Mouse (Mus musculus) layer of hippocampus, adult 9-11 months (tissue): Measurements from ENCODE around the gene Gba2.
A peak's percentile ranks its signal among the peaks of the same experiment; 100 is the strongest.
"Not testable (repeated sequence)": the region's sequence is repeated elsewhere in the genome, so short reads cannot be mapped to it uniquely, and the experiment has no call there.

Experiments
- DNase-seq: peaks from one replicate; pipeline ENCODE4 v3.0.0; 2022

Gene Gba2

DNA sequence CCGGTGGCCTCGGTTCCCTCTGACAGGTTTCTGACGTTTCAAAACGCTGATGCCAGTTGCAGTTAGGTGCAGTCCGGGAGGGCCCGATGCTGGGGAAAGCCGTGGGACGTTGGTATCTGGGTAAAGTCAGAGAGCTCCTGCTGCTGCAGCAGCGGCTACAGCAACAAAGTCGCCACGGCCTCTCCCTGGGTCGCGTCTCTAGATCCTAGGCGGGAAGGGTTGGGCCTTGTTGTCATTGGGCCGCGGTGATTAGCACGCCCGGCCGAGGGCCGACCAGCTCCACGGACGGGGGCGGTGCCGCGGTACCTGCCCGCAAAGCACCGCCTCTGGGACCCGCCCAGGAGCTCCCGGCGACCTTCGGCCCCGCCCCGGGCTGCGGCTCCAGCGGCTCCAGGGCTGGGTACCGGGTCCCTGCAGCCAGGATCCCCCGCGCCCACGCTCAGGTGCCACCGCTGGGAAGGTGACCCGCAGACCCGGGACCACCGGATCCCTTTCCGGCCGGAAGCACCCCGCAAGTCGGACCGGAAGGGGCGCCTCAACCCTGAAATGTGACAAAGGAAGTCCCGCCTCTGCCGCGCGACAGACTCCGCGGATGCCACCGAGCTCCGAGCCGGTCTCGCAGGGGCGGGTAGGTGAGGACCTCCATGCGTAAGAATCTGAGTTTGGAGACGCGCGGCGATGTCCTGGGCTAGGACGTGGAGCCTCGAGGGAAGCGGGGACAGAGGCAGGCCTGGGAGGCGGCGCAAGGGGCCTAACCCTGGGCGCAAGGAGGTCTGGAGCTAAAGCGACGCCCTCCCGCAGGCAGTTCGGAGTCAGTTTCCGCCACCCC is at the start of gene Gba2, which contains the start of gene Rgp1:
Gene Gba2, minus strand, starts transcription at position 498 of the 829 bp plus-strand sequence.
Gene Rgp1, plus strand, starts transcription at position 340 of the 829 bp plus-strand sequence.
- DNase-seq, result peak; percentile 83

DNA sequence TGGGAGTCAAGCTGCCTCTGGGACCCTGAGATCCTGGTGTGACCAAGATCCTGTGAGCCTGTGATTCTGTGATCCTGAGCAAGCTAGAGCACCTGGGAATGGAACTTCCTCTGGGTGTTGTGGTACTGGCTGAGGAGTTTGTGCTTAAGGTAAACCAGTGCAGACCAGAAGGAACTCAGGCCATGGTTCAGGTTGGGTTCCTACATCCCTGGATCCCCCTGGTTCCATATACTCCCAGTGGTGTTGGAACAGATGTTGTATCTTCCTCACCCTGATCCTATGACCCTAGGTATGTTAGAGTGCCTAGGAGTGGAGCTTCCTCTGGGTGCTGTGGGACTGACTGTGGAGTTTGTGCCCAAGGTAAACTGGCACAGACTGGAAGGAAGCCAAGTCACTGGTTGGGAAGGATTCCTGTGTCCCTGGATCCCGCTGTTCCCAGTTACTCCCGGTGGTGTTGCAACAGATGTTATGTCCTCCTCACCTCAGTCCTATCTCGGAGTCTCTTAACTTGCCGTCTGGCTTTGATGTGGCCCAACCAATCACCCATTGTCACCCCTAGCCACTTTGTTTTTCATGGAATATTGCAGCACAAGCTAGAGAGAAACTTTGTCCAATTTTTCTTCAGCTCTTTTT is 41.6 kb upstream of the Gba2 start:
- DNase-seq, result no peak

DNA sequence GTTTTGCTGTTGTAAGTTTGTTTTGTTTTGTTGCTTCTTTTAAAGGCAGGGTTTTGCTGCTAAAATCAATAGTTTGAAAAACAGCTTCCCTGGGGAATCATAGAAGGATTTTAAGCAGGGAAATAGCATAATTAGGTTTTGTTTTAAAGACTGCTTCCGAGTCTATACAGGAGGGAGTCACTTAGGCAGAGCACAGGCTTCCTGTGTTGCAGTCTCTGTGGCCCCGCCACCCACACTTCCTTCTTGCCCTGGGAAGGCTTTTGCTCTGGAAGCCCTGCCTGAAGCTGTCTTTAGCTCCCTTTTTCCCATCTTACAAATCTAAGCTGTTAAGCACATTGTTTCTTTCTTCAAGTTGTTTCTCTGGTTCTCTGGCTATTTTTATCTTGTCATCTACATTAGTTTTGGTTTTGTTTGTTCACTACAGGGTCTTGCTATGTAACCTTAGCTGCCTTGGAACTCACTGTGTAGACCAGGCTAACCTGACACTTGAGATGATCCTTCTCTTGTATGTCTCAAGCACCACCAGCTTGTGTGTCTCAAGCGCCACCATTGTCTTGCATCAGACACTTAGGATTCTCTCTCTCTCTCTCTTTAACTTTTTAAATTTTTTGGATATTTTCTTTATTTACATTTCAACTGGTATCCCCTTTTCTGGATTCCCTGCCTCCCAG is 34.5 kb upstream of the Gba2 start:
- no peak for DNase-seq

DNA sequence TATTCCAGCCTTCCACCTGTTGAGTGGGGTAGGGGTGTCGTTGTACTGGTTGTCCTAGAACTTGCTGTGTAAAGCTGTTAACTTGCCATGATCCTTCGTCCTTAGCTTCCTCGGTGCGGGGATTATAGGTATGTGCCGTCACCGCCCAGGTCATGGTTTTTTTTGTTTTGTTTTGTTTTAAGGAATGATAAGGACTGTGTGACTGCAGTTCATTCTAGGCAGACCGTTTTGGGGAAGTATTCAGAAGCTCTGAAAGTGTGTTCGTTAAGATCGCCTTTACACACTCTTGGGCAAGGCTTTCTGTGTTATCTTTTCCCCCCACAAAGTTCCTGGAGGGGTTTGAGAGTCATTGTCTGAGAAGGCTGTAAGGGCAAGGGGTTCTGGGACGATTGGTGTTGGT is 33.9 kb upstream of the Gba2 start:
- no peak for DNase-seq

DNA sequence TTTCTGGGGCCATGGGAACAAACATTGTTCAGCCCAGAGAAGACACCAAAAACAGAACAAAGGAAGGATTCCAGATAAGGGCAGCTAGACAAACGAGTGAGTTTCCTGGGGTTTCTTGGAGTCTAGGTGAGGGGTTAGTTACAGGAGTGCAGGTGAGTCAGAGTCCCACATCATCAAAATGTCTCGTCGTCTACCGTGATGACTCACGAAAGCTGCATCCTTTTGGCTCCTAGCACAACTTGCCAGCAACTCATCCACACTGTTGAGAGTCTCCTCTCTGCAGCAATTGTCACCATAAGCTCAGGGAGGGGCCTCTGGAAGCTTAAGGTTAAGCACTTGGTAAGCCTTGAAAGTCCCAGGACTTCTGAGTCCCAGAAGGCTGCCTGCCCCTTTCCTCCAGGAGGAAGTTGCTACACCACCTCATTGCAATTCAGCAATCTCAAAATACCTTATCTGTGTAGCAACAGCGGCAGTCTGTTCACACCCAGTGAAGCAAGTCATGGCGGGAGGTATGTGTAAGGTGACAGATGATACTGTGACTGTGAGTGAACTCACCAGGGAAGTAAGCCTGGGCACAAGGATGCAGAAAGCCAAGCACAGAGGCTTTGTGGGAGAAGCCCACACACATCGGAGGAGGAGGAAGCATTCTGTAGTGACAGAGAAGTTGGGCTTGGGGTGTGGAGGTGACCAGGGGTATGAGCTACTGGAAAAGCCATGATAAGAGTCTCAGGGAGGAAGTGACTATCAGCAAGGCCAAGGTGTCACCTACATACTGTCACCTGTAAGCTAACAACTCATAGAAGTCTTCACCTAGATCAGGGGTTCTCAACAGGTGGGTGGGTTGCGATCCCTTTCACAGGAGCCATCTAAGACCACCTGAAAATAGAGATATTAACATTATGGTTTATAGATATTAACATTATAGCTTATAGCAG is 26.3 kb upstream of the Gba2 start:
- DNase-seq, result no peak

DNA sequence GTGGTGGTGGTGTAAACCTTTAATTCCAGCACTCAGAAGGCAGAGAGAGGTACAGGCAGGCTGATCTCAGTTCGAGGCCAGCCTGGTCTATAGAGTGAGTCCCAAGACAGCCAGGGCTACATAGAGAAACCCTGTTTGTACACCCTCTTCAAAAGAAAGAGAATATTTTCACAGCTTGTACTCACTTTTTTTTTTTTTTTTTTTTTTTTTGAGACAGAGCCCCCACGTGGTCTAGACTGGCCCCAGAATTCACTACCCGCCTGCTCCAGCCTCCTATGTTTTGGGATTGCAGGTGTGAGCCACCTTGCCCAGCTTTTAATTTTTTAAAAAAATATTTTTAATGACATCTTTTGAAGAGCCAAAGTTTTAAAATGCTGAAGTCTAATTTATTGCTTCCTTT is 25.4 kb upstream of the Gba2 start:
- DNase-seq, result no peak

DNA sequence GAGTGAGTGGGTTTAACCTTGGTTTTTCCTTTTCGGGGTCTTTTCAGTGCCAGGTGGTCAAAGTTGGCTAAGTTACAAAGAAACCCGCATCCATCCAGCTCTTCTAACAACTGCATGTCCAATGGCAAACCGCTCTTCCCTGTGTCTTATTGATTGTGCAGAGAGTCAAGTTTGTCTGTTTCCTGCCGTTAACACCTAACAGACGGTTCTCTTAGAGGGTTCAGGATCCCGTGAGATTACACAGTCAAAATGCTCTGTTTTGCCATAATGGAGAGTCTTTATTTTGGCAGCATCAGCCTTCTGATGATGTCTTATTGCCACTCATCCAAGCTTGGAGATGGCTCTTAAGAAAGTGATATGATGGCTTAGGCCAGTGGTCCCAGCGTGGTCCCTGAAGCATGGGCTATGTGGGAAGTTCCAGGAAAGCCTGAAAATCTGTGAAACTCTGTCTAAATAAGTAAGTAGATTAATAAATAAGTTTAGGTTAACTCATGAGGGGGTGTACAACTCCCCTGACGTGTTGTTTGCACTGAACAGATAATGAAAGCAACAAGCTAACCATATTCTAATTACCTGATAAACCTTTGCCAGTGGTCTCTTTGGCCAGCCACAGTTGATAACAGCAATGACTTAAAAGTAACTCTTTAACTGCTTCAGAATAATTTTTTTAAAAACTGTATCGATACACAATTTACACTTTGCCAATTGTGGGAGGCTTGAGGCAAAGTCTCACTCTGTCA is 21.7 kb upstream of the Gba2 start:
- DNase-seq, result no peak

DNA sequence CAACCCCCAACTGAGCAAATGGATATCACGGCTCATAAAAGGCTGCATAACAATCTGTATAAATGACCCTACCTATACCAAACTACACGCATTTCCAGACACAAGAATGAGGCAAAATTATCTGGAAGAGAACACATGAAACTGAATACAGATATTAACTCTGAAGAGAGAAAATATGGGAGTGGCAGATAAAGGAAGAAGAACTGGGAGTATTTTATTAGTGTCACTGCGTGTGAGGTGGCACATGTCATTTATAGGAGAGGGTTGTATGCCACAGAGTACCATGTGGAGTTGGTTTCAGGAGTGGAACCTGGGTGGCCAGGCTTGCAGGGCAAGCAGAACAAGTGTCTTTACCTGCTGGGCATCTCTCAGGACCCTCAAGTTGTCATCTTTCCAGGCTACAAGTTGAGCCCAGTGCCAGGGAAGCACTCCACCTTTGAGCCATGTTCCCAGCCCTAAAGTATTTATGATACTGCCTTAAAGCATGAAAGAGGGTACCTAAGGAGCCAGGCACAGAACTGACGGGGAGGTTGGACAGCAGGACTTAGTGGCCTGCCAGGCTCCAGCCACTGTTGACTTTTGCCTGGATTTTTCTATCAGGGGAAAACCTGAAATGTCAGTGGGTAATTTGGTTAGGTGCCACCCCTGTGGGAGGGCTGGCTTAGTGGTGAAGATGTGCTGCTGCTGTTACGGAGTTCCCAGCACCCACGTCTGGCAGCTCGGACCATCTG is 20.1 kb upstream of the Gba2 start:
- DNase-seq, result no peak

DNA sequence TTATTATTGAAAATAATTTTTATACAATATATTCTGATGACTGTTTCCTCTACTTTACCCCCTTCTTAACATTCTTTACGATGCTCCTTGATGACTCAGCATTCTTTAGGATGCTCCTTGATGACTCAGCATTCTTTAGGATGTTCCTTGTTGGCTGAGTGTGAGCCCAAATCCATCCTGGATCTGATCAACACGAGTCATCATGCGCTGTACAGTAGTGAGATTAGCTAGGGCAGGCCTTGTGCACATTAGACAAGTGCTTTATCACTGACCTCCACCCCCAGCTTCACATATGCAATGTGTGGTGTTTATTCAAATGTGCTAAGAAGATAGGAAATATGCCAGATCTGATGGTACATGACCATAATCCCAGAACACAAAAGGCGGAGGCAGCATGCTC is 19.5 kb upstream of the Gba2 start:
- DNase-seq, result no peak

DNA sequence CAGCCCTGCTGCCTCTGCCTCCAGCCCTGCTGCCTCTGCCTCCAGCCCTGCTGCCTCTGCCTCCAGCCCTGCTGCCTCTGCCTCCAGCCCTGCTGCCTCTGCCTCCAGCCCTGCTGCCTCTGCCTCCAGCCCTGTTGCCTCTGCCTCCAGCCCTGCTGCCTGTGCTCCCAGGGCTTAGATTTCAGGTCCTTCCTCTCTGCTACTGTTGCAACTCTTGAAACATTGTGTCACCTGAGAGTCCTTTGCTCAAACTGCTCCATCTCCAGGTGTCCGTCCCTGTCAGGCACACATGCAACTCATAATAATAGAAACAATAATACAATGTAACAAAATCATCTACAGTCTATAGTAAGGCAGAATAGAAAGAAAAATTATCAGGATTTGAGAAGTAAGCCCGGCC is 17.9 kb upstream of the Gba2 start:
- not testable (repeated sequence) for DNase-seq

DNA sequence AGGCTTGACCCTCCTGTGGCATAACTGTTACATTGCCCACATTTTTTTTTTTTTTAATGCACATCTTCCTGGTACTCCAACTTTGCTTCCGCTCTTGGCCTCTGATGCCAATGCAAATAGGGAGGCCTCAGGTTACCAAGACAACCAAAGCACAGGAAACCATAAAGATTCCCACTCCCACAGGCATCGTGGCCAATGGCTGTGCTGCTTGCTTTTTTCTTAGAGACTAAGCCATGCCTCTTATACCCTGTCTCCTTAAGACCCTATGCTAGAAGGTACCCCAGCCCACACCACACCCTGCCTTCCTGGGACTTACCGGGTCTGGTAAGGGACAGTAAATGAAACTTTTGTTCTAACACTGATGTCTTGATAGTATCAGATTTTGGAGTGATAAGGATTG is 14.8 kb upstream of the Gba2 start:
- no peak for DNase-seq

DNA sequence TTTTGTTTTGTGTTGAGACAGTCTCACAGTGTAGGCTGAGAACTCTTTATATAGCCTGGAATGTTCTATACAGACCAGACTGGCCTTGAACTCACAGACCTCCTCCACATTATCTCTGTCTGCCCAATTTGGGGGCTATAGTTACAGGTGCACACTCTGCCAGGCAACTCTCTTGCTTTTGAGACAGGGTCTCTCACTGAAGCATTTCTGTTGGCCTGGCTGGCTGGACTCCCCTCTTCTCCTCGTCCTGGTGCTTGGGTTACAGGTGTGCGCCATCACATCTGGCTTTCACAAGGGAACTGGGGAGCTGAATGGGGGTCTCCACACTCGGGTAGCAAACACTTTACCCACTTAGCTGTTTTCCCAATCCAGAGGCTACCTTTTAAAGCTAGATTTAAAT is 13.3 kb upstream of the Gba2 start:
- no peak for DNase-seq

DNA sequence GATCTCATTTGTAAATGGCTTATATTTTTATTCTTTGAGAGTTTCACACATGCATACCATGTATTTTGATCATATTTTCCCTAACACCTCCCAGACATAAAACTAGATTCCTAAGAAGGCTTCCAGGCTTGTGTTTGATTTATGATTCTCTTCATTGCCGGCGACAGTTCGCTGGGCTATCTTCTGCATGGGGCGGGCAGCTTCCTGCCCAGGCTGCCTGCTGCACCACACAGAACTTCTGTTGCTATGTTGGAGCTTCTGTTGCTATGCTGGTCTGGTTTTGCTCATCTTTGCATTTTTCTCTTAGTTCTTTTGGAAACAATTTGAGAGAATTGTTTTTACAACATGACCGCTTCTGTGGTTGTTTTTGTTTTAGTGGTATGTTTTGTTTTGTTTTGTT is 12.9 kb upstream of the Gba2 start:
- no peak for DNase-seq

DNA sequence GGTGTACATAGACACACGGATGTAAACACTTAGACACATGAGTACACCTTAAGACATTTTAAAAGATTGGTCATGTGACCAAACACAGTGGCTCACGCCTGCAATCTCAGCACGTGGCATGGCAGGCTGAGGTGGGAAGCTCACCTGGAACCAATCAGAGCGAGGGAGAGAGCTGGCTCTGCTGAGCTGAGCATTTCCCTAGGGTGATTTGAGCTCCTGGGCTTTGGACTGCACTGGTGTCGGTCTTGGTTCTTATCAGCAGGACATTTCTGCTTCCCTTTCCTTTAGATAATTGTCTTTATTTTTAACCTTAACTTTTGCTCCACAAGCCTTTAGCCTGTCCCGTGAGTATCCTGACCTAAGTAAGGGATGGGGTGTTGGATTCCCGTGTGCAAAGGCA is 9.0 kb upstream of the Gba2 start:
- no peak for DNase-seq

DNA sequence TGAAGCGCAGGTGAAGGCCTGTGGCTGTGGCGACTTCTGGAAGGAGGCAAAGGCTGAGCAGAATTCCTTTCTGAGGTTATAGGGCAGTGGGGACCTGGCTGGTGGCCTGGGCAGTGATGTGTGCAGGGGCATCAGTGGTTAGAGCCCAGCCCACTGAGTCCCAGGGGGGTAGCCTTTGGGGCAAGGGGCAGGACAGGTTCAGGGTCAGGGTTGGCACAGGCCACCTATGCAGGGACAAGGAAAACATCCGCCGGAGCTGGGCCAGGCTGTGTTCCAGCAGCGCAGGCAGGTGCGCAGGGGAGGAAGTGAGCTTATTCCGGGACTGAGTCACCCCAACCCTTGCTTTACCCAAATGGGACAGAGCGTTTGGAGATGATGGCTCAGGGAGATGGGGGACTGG is 7.7 kb upstream of the Gba2 start:
- DNase-seq, result no peak

DNA sequence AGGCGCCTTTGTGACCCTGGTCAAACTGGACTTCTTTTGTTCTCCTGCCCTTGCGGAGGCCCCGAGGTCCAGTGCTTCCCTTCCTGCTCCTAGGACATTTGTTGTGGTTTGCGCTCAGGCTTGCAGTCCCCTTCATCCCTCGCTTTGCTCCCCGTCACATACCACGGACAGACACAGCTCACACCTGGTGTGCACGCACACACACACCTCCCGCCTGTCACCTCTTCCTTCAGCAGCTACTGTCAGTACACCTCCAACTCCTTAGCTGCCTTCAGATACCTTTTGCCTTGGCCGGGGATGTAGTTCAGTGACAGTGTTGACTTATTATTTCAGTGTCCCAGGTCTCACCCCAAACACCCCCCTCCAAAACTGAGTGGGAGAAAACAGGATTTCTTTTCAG is 7.0 kb upstream of the Gba2 start:
- DNase-seq, result no peak

DNA sequence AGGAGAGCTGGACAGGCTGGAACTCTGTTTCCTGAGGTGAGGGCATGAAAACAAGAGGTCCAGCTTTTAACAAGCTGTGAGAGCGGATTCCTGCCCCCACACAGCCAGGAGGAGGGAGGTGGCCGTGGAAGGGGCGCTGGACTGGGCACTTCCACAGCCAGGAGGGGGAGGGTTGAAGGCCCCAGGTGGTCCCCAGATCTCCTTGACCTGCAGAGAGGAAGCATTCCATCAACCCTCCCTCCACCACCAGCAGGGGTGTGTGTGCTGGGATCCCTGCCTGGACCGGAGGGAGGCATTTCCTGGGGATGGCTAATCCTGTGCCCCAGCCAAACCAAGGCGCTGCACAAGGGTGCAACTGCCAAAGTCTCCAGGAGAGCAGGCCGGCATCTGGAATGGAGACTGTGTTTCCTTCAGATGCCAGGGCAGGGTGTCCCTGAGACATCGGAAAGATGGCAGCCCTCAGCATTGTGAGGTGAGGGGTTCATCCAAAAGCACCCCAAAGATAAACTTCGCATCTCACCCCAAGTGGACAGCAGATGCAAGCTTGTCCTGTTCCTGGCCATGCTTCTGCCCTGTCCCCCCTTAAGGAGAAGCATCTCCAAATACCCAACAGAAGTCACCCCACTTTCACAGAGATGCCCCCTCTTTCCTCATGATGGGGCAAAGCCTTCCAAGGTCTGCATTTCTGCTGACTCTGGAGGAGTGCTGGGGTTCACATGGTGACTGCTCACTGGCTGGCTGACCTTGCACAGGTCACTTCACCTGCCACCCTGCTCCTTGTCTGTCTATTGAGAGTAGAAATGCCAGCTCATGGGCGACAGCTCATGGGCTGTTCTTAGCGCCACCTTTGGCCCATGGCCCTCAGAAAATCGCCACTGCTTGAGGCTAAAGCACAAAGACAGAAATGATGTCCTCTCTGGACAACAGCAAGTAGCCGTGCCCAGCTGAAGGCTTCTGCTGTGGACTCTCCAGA is 6.1 kb upstream of the Gba2 start, which contains the start of gene Msmp:
Gene Msmp, minus strand, starts transcription at position 51 of the 973 bp plus-strand sequence.
- no peak for DNase-seq

DNA sequence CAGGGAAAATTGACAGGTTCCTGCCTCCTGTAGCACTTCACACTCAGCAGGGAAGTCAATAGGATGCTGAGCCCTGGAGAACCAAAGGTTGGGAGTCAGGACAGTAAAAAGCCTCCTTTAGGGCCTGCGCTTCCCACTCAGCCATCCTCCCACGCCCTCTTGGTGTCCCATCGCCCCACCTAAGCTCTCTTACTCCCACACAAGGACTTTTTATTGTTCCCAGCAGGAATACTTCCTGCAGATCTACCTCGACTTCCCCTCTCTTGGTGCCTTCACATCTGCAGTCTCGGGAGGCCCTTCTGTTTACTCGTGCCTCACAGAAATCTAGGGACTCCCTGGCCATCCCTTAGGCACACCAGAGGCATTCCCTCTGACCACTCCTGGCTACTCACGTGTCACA is 4.7 kb upstream of the Gba2 start:
- DNase-seq, result no peak

DNA sequence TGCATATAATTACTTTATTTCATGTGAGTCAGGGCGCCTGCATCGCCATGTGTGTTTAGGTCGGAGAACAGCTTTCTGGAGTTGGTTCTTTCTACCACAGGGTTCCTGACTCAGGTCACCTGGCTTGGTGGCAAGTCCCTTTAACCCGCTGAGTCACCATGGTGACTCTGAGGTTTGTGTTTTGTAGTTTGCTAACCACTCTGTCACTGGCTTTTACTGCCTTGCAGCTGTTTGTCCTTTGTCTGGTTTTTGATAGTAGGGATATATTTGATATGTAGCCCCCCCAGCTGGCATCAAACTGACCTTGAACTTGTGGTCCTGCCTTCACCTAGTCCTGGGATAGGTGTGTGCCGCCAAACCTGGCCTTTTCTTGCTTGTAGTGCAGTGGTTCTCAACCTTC is 3.6 kb upstream of the Gba2 start:
- DNase-seq, result no peak

DNA sequence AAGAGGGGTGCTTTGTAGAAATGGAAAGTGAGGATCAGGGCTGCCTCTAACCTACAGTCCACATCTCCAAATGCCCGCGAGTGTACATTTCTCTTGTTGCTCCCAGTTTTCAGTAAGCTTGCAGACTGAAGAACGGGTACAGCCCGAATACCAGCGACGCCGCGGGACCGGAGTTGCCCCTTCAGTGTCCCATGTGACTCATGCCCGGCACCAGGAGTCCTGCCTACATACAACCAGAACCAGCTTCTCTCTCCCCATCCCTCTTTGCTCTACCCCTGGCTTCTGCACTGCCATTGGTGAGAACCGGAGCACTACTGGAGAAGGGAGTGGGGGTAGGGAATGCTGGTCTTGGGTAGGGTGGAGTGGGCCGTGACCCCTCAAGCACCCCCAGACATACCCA is 2.7 kb upstream of the Gba2 start:
- DNase-seq, result no peak
